Mouse (Mus musculus) layer of hippocampus, postnatal 14 days (tissue): Measurements from ENCODE around the gene Nipal1. TPM values are rescaled to one million over a fixed set of nuclear protein-coding genes. Genes with fewer than 3 reads are reported as not detected.

Experiments used
- total RNA-seq, 2 experiments: library from RNA; stranded (reverse); gene quantifications; 2 replicates each; pipeline ENCODE4 v1.2.3; 2021

Nipal1 gene
- total RNA-seq, 2 experiments from 2014 or later = not detected

Other genes starting within 250 kb of the Nipal1 start
- under 1 TPM in 1 of 2 experiments, not detected in 1; 0.28 TPM for gene Corin, start 143.3 kb upstream of the Nipal1 start, total RNA-seq
- 10 to 100 TPM; 12.7 to 16.9 TPM for gene Nfxl1, start 88.1 kb upstream of the Nipal1 start, total RNA-seq
- gene Zar1, start 66.5 kb upstream of the Nipal1 start, total RNA-seq = under 1 TPM; 0.46 to 0.62 TPM
- gene Gm5868, start 60.2 kb upstream of the Nipal1 start, total RNA-seq = under 1 TPM; 0.78 to 0.81 TPM
- gene Cnga1, start 3.5 kb upstream of the Nipal1 start, total RNA-seq = not detected
- gene Txk, start 105.0 kb downstream of the Nipal1 start, total RNA-seq = not detected
- gene Tec, start 220.7 kb downstream of the Nipal1 start, total RNA-seq = 1 to 10 TPM; 1.8 to 1.9 TPM